Mouse (Mus musculus): ENCODE results near the gene Ugt1a5.

DNA sequence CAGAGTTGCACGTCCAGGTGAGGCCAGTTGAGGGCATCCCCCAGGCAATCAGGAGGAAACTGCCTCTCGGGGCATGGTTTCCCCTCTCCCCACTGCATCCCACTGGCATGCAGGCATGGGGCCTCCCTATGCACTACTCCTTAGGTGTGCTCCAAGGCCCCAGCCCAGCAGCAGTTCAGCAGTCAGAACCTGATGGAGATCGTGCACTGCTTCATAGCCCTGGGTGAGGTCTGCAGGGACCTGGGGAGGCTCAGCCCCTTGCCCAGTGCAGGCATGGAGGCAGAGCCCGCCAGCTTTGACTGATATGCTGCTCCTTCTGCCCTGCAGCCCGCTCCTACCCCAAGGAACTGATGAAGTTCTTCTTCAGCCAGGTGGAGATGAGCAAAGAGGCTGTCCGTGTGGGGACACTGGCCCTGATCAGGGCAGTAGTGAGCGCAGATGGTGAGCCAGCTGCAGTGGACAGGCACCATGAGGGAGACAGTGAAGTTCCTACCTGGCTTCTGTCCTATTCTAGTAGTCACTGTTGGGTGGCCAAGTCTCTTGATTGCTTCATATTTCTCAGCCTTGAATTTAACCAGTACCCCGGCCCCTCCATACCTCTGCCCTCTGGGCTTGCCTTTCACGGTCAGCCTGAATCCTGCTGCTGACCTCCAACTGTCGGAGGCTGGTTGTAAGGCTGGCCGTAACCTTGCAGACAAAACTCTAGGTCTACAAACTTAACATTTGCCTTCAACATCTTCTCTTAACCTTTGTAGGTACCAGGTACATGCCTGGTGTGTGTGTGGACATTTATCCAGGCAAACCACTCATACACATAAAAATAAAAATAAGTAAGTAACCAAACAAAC, 69.5 kb downstream of the Ugt1a5 start:
- TF ChIP-seq CTCF (IDR thresholded peaks at IDR 0.05; ENCODE audit: low read depth) (no peak), EP300 (IDR thresholded peaks at IDR 0.05; ENCODE audit: low read depth) (no peak)

All from heart, postnatal 0 days (tissue).